Mouse (Mus musculus) spleen, postnatal 14 days (tissue): ENCODE results near the gene Olfr731.

Experiments used
- DNase-seq, 2 experiments: peaks; one replicate each; pipeline ENCODE4 v3.0.0; 2021 to 2022; ENCODE audit warnings: low spot score in 2 of 2

The Olfr731 gene

DNA sequence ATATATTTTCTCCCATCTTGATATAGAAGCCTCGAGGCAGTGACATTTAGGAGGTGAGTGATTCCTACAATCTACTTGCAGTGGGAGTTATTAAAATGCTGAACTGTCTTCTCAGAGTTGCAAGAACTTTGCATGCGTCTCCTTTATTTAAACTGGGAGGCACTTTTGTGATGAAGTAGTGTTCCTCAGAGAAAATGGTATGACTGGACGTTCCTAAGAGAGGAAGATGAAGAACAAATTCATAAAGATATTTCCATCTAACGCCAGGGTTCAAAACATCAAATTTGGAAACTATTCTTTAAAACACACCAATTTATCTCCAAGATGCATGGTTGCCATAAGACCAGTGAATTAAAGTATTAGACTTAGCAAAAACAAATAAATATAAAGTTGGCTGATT lies at the start of gene Olfr731:
TSS of gene Olfr731 (minus strand) at position 101 of the 400 bp plus-strand sequence.
- DNase-seq = no peak

DNA sequence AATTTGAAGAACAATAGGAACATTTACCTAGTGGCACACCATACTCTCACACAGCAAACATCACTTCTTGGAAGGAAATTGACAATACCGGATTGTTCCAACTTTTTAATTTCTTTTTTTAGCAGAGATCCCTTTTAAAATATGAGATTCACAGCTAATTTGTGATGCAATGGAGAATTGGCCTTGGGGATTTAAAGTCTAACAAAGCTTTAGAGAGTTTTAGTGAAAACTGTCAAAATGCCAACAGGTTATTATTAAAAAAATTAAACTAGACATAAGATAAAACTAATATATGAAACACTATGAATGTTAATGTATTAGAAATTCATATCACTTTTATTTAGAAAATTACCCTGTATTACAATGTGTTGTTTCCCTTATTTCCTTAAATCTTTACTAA lies 42.4 kb upstream of the Olfr731 start, which contains the start of gene Olfr732:
TSS of gene Olfr732 (minus strand) at position 101 of the 400 bp plus-strand sequence.
- no peak for DNase-seq

DNA sequence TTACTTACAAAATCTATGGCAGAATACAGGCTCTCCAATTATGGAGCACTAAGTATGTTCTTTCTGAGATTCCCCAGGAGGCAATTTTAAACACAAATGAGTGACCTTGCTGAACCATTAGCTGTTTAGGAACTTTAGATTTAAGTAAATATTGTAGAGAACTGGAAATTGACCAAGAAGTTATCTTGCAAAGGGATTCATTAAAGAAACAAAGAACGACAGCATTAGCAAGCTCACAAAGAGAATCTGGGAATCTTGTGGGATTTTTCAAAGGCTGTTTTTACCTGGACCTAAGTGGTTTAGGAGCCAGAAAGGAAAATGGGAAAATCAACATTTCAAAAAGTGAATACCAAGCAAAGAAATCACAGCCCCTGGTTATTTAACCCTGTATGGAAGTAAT lies 53.6 kb downstream of the Olfr731 start, which contains the start of gene Olfr730:
TSS of gene Olfr730 (minus strand) at position 101 of the 400 bp plus-strand sequence.
- DNase-seq = no peak
